ENCODE assay signal across 8 mouse cellular contexts in genomic region chr2:23039082-23040000, GRCm38 (mm10). TPM values are rescaled to one million over a fixed set of nuclear protein-coding genes. Genes with fewer than 3 reads are reported as not detected.
DNase-seq lines count a peak whose midpoint lies in the region; ATAC-seq and TF ChIP-seq lines count a peak whose summit lies in the region.

No protein-coding gene starts in this region.

- TF ChIP-seq CTCF in liver, adult 2 months (IDR thresholded peaks at IDR 0.05; ENCODE audit: low read depth, low read length), result no peak

- no peak for TF ChIP-seq POLR2A in liver, adult 2 months (IDR thresholded peaks at IDR 0.05; ENCODE audit: extremely low read depth, insufficient read depth, low read length)

- H3K27ac ChIP-seq in kidney, embryonic 16.5 days (ENCODE audit: low read length), result peak overlapping the region; percentile 97
- peak overlapping the region; percentile 92 for H3K27ac ChIP-seq in liver, adult 2 months (replicated peaks; ENCODE audit: insufficient read depth, low read depth, low read length)
- peak overlapping the region; percentile 94 for H3K27ac ChIP-seq in midbrain, embryonic 15.5 days

- under 1% methylated on average over 48 of the region's 59 CpGs for WGBS in kidney, embryonic 16.5 days
- WGBS in liver, adult 2 months, result under 1% methylated on average over 58 of the region's 59 CpGs
- under 1% methylated on average over 56 of the region's 59 CpGs for WGBS in midbrain, embryonic 15.5 days

- H3K27me3 ChIP-seq in kidney, embryonic 16.5 days (ENCODE audit: insufficient read depth, low read length), result no peaks in the 10 kb centered on the region
- H3K27me3 ChIP-seq in liver, adult 2 months (ENCODE audit: control insufficient read depth, insufficient read depth, low read length), result no peaks in the 10 kb centered on the region
- no peaks in the 10 kb centered on the region for H3K27me3 ChIP-seq in midbrain, embryonic 15.5 days (replicated peaks)

- H3K36me3 ChIP-seq in kidney, embryonic 16.5 days (ENCODE audit: insufficient read depth, low read length), result no peaks in the 10 kb centered on the region
- H3K36me3 ChIP-seq in liver, adult 2 months (ENCODE audit: control insufficient read depth, insufficient read depth, low read length), result no peaks in the 10 kb centered on the region
- H3K36me3 ChIP-seq in midbrain, embryonic 15.5 days (replicated peaks), result no peaks in the 10 kb centered on the region

- H3K4me1 ChIP-seq in kidney, embryonic 16.5 days (ENCODE audit: insufficient read depth, low read length), result peaks cover 16% of the 10 kb centered on the region
- H3K4me1 ChIP-seq in liver, adult 2 months (ENCODE audit: control insufficient read depth, insufficient read depth, low read length), result peaks cover 17% of the 10 kb centered on the region
- peaks cover 25% of the 10 kb centered on the region for H3K4me1 ChIP-seq in midbrain, embryonic 15.5 days

- H3K9ac ChIP-seq in kidney, embryonic 16.5 days (replicated peaks; ENCODE audit: low read length), result peak overlapping the region; percentile 98
- H3K9ac ChIP-seq in liver, adult 2 months (ENCODE audit: low read depth, low read length), result peak overlapping the region; percentile 94
- H3K9ac ChIP-seq in midbrain, embryonic 15.5 days, result peak overlapping the region; percentile 99

- DNase-seq in kidney, adult 11 months, result no peak
- DNase-seq in T-cell, adult 2 months (ENCODE audit: low spot score), result peak; percentile 26
- DNase-seq in heart, postnatal 10 days, result peak; percentile 55 to 68
- DNase-seq in liver, adult 2 months (ENCODE audit: extremely low read depth, low read depth, low spot score), result peak; percentile 30
- peak; percentile 81 for DNase-seq in urinary bladder, adult 2 months (ENCODE audit: low spot score)

- peak overlapping the region; percentile 77 for H3K4me2 ChIP-seq in kidney, embryonic 16.5 days (replicated peaks; ENCODE audit: low read depth, low read length)
- H3K4me2 ChIP-seq in midbrain, embryonic 15.5 days, result peak overlapping the region; percentile 69

- peak; percentile 92 for ATAC-seq in kidney, embryonic 16.5 days (ENCODE audit: low FRiP score, low TSS enrichment)
- ATAC-seq in erythroid progenitor cell, adult 5-6 weeks (replicated peaks; ENCODE audit: low FRiP score, poor library complexity, severe bottlenecking), result peak; percentile 79
- peak; percentile 91 for ATAC-seq in midbrain, embryonic 15.5 days (replicated peaks)

- peaks cover 24% of the 10 kb centered on the region for H3K79me2 ChIP-seq in liver, adult 2 months (ENCODE audit: control insufficient read depth, insufficient read depth, low read length)

- H3K9me3 ChIP-seq in kidney, embryonic 16.5 days (ENCODE audit: low read length), result no peaks in the 10 kb centered on the region
- no peaks in the 10 kb centered on the region for H3K9me3 ChIP-seq in midbrain, embryonic 15.5 days

- peak overlapping the region; percentile 97 for H3K4me3 ChIP-seq in kidney, embryonic 16.5 days (ENCODE audit: low read length)
- peak overlapping the region; percentile 95 for H3K4me3 ChIP-seq in liver, adult 2 months (ENCODE audit: insufficient read depth, low read depth, low read length)
- peak overlapping the region; percentile 95 for H3K4me3 ChIP-seq in midbrain, embryonic 15.5 days

- intact Hi-C loops in heart, postnatal 10 days (cut with DNase I), result loop anchor here (5.0 to 10.0 kb wide), 2 partner anchors 82 to 145 kb away; partner anchors contain the start of gene Pdss1

RNA-seq across cellular contexts. Expression of gene Abi1, which starts 0.7 kb away (rescaled TPM):
- polyA plus RNA-seq in kidney, embryonic 16.5 days (2015; fragmentation: Nextera tagmentation; extraction: Ambion mirVana), result 51.4 and 52.5 TPM in 2 replicates
- total RNA-seq in erythroid progenitor cell, adult 5-6 weeks (2015; ENCODE audit: low replicate concordance), result 75.9 and 81.4 TPM in 2 replicates
- total RNA-seq in erythroid progenitor cell, adult 5-6 weeks (2017; ENCODE audit: low replicate concordance), result 57.6 and 59.4 TPM in 2 replicates
- total RNA-seq in heart, postnatal 10 days (2021), result 10 to 100 TPM; 43.2 to 45.1 TPM
- total RNA-seq in liver, adult 2 months (2014; rRNA removed), result 35.6 and 36.0 TPM in 2 replicates
- polyA plus RNA-seq in liver, adult 2 months (2012; rRNA removed), result 50.1 and 53.9 TPM in 2 replicates
- polyA plus RNA-seq in midbrain, embryonic 15.5 days (2015; fragmentation: Nextera tagmentation; extraction: Ambion mirVana), result 63.1 and 63.6 TPM in 2 replicates
- 73.1 and 88.4 TPM in 2 replicates for polyA plus RNA-seq in urinary bladder, adult 2 months (2012; rRNA removed)

RNA-seq across cellular contexts. Expression of gene Acbd5, which starts 28.6 kb away (rescaled TPM):
- 35.6 and 37.9 TPM in 2 replicates for polyA plus RNA-seq in kidney, embryonic 16.5 days (2015; fragmentation: Nextera tagmentation; extraction: Ambion mirVana)
- 13.3 and 21.8 TPM in 2 replicates for total RNA-seq in erythroid progenitor cell, adult 5-6 weeks (2015; ENCODE audit: low replicate concordance)
- 33.2 and 37.1 TPM in 2 replicates for total RNA-seq in erythroid progenitor cell, adult 5-6 weeks (2017; ENCODE audit: low replicate concordance)
- 10 to 100 TPM; 31.1 to 32.5 TPM for total RNA-seq in heart, postnatal 10 days (2021)
- total RNA-seq in liver, adult 2 months (2014; rRNA removed), result 168 and 189 TPM in 2 replicates
- 23.2 and 24.2 TPM in 2 replicates for polyA plus RNA-seq in liver, adult 2 months (2012; rRNA removed)
- 76.1 and 85.8 TPM in 2 replicates for polyA plus RNA-seq in midbrain, embryonic 15.5 days (2015; fragmentation: Nextera tagmentation; extraction: Ambion mirVana)
- 20.3 and 23.0 TPM in 2 replicates for polyA plus RNA-seq in urinary bladder, adult 2 months (2012; rRNA removed)
